Mouse (Mus musculus) effector memory CD4-positive, alpha-beta T cell, adult 5 months (primary cell): Measurements from ENCODE around the gene Dio2. TPM values are rescaled to one million over a fixed set of nuclear protein-coding genes. Genes with fewer than 3 reads are reported as not detected.

ENCODE experiments used
- polyA plus RNA-seq: library from polyadenylated mRNA; unstranded; fragments of 100-300 nt; shearing (Covaris generic); gene quantifications from one replicate; pipeline ENCODE4 v1.2.1, GENCODE M21; 2017

Gene Dio2
- not detected for polyA plus RNA-seq

GRCm38 (mm10) chr12:90738388-90739223 lies at the start of gene Dio2:
Gene Dio2, minus strand, starts transcription at chr12:90738438.

